ENCODE assay signal across 23 mouse cellular contexts in the genomic region with DNA sequence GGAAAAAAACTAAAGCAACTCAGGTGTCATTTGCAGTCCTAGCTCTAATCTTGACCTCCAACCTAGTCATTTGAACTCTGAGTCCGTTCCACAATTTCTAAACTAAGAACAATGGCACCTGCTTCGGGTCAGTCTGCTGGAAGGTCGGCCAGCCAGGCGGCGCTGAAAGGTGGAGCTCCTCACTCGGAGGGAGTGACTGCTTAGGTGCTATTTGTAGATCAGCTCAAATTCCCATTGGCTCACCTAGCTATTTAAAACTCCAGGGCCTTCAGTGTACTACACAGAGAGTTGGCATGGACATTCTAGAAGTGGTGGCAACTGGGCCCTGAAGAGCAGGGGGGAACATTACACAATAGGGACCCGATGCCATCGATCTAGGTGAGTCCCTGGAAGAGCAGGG.
DNase-seq lines count a peak whose midpoint lies in the region; ATAC-seq and TF ChIP-seq lines count a peak whose summit lies in the region.
"Had no signal": no experiment of that assay in that cellular context is flagged by ENCODE, and none has a peak within 500 bp of the region (broad histone marks: within the 10 kb centered on the region; RNA-seq: fewer than 3 reads in every experiment).

No protein-coding gene starts in this region.

- H3K4me3 ChIP-seq in heart, embryonic 12.5 days, result no peak overlapping the region
- H3K4me3 ChIP-seq in lung, postnatal 0 days (ENCODE audit: low read depth, low read length), result no peak overlapping the region
- H3K4me3 ChIP-seq in heart, embryonic 16.5 days (ENCODE audit: low read length), result no peak overlapping the region
- H3K4me3 ChIP-seq in stomach, postnatal 0 days (ENCODE audit: low read depth, low read length), result no peak overlapping the region
- H3K4me3 ChIP-seq: forebrain, embryonic 10.5 days; hindbrain, embryonic 15.5 days; layer of hippocampus, adult 2 months; limb, embryonic 12.5 days; midbrain, embryonic 12.5 days; neural tube, embryonic 15.5 days had no signal

- peaks cover 14% of the 10 kb centered on the region for H3K36me3 ChIP-seq in heart, embryonic 12.5 days
- H3K36me3 ChIP-seq in lung, postnatal 0 days (ENCODE audit: insufficient read depth, low read length), result no peaks in the 10 kb centered on the region
- H3K36me3 ChIP-seq in heart, embryonic 16.5 days (ENCODE audit: control insufficient read depth, insufficient read depth), result peaks cover 12% of the 10 kb centered on the region
- no peaks in the 10 kb centered on the region; the same call in none of the 2 replicates for H3K36me3 ChIP-seq in stomach, postnatal 0 days (ENCODE audit: control insufficient read depth, insufficient read depth, low read length)

- no peaks in the 10 kb centered on the region for H3K9me3 ChIP-seq in heart, embryonic 12.5 days (replicated peaks)
- H3K9me3 ChIP-seq in lung, postnatal 0 days (ENCODE audit: low read length), result no peaks in the 10 kb centered on the region
- 0 out of 2 replicates have a peak, but pooled peaks cover 4% of the 10 kb centered on the region for H3K9me3 ChIP-seq in heart, embryonic 16.5 days (replicated peaks; ENCODE audit: control insufficient read depth, low read length)
- H3K9me3 ChIP-seq in stomach, postnatal 0 days (ENCODE audit: control insufficient read depth, low read length), result no peaks in the 10 kb centered on the region
- H3K9me3 ChIP-seq: forebrain, embryonic 10.5 days; hindbrain, embryonic 15.5 days; limb, embryonic 12.5 days; midbrain, embryonic 12.5 days; neural tube, embryonic 15.5 days had no signal

- no peak for TF ChIP-seq CTCF in lung, postnatal 0 days (IDR thresholded peaks at IDR 0.05)
- TF ChIP-seq CTCF in stomach, postnatal 0 days (IDR thresholded peaks at IDR 0.05; ENCODE audit: low read depth), result peak; percentile 20; the same call in 1 of the 2 replicates

- H3K4me1 ChIP-seq in heart, embryonic 12.5 days (replicated peaks), result peaks cover 15% of the 10 kb centered on the region
- H3K4me1 ChIP-seq in lung, postnatal 0 days (ENCODE audit: insufficient read depth, low read depth, low read length), result no peaks in the 10 kb centered on the region
- H3K4me1 ChIP-seq in heart, embryonic 16.5 days (ENCODE audit: control insufficient read depth, insufficient read depth, low read length), result peaks cover 14% of the 10 kb centered on the region
- no peaks in the 10 kb centered on the region; the same call in 1 of the 2 replicates for H3K4me1 ChIP-seq in stomach, postnatal 0 days (replicated peaks; ENCODE audit: control insufficient read depth, insufficient read depth)
- H3K4me1 ChIP-seq: hindbrain, embryonic 15.5 days; neural tube, embryonic 15.5 days had no signal

- 63% methylated on average over 8 of the region's 8 CpGs for WGBS in heart, embryonic 12.5 days
- 68% methylated on average over 8 of the region's 8 CpGs for WGBS in lung, postnatal 0 days
- 48% methylated on average over 8 of the region's 8 CpGs for WGBS in heart, embryonic 16.5 days
- 69% methylated on average over 8 of the region's 8 CpGs for WGBS in stomach, postnatal 0 days

- no peak for TF ChIP-seq EP300 in lung, postnatal 0 days (IDR thresholded peaks at IDR 0.05)
- no peak for TF ChIP-seq EP300 in stomach, postnatal 0 days (optimal IDR thresholded peaks at IDR 0.05)

- no peaks in the 10 kb centered on the region for H3K27me3 ChIP-seq in heart, embryonic 12.5 days (replicated peaks)
- H3K27me3 ChIP-seq in lung, postnatal 0 days (replicated peaks; ENCODE audit: insufficient read depth, low read length), result no peaks in the 10 kb centered on the region
- no peaks in the 10 kb centered on the region for H3K27me3 ChIP-seq in heart, embryonic 16.5 days (ENCODE audit: control insufficient read depth, insufficient read depth, low read length)
- H3K27me3 ChIP-seq in stomach, postnatal 0 days (ENCODE audit: control insufficient read depth, insufficient read depth, low read length), result no peaks in the 10 kb centered on the region
- H3K27me3 ChIP-seq: hindbrain, embryonic 15.5 days; limb, embryonic 12.5 days; midbrain, embryonic 12.5 days; neural tube, embryonic 15.5 days had no signal

- peak; percentile 97 for DNase-seq in heart, adult 11 months
- peak; percentile 26 for DNase-seq in lung, postnatal 0 days (ENCODE audit: low spot score)
- no peak for DNase-seq in lung, adult 18-20 months
- no peak for DNase-seq in stomach, postnatal 0 days (ENCODE audit: low spot score)
- no peak for DNase-seq in c-Kit-positive CD71-positive TER-119-positive erythroid progenitor cells, embryonic 14.5 days (ENCODE audit: low spot score)
- DNase-seq: adrenal gland, postnatal 25 days; cerebellum, postnatal 10 days; kidney, adult 2 months; kidney, postnatal 10 days; layer of hippocampus, postnatal 36 days; thymus, adult 2 months; thymus, postnatal 4 days had no signal

- no peak overlapping the region for H3K9ac ChIP-seq in heart, embryonic 12.5 days
- no peak overlapping the region for H3K9ac ChIP-seq in lung, postnatal 0 days (replicated peaks; ENCODE audit: low read depth)
- H3K9ac ChIP-seq in heart, embryonic 16.5 days (ENCODE audit: low read length), result peak overlapping the region; percentile 11; the same call in 1 of the 2 replicates
- no peak overlapping the region for H3K9ac ChIP-seq in stomach, postnatal 0 days (ENCODE audit: low read length)
- H3K9ac ChIP-seq: hindbrain, embryonic 15.5 days; limb, embryonic 12.5 days; liver, embryonic 14.5 days; midbrain, embryonic 12.5 days; neural tube, embryonic 15.5 days had no signal

- no peak for ATAC-seq in heart, embryonic 12.5 days (ENCODE audit: insufficient number of reproducible peaks, low FRiP score)
- no peak for ATAC-seq in lung, postnatal 0 days
- ATAC-seq in heart, embryonic 16.5 days (replicated peaks; ENCODE audit: extremely low read depth, insufficient read depth, low FRiP score), result peak; percentile 84
- no peak for ATAC-seq in stomach, postnatal 0 days (ENCODE audit: low FRiP score, low TSS enrichment)
- no peak for ATAC-seq in megakaryocyte progenitor cell, adult 5-6 weeks (replicated peaks; ENCODE audit: poor library complexity)

- no peak overlapping the region for H3K27ac ChIP-seq in heart, embryonic 12.5 days (ENCODE audit: poor library complexity, severe bottlenecking)
- no peak overlapping the region for H3K27ac ChIP-seq in lung, postnatal 0 days (ENCODE audit: low read length)
- H3K27ac ChIP-seq in heart, embryonic 16.5 days (ENCODE audit: low read length), result peak overlapping the region; percentile 69
- no peak overlapping the region for H3K27ac ChIP-seq in stomach, postnatal 0 days (replicated peaks)
- H3K27ac ChIP-seq: forebrain, embryonic 10.5 days; hindbrain, embryonic 15.5 days; layer of hippocampus, adult 2 months; limb, embryonic 12.5 days; liver, embryonic 14.5 days; macrophage; midbrain, embryonic 12.5 days; neural tube, embryonic 15.5 days had no signal

- H3K4me2 ChIP-seq in heart, embryonic 12.5 days, result no peak overlapping the region
- no peak overlapping the region for H3K4me2 ChIP-seq in lung, postnatal 0 days (replicated peaks; ENCODE audit: low read depth, low read length)
- H3K4me2 ChIP-seq in heart, embryonic 16.5 days (ENCODE audit: low read depth, low read length), result no peak overlapping the region
- no peak overlapping the region for H3K4me2 ChIP-seq in stomach, postnatal 0 days (replicated peaks; ENCODE audit: low read depth)
- H3K4me2 ChIP-seq: hindbrain, embryonic 15.5 days; limb, embryonic 12.5 days; midbrain, embryonic 12.5 days; neural tube, embryonic 15.5 days had no signal

Comparison
In these comparisons a context has a peak if more than half of its experiments do, and no peak if none do; other contexts are left out.
1. DNase-seq: peak in heart, adult 11 months (single experiment) and lung, postnatal 0 days (single experiment); none in lung, adult 18-20 months (0 of 2), stomach, postnatal 0 days (single experiment) and c-Kit-positive CD71-positive TER-119-positive erythroid progenitor cells, embryonic 14.5 days (single experiment).